Mouse (Mus musculus): ENCODE measurements around the gene Mta2.

Gene Mta2

DNA sequence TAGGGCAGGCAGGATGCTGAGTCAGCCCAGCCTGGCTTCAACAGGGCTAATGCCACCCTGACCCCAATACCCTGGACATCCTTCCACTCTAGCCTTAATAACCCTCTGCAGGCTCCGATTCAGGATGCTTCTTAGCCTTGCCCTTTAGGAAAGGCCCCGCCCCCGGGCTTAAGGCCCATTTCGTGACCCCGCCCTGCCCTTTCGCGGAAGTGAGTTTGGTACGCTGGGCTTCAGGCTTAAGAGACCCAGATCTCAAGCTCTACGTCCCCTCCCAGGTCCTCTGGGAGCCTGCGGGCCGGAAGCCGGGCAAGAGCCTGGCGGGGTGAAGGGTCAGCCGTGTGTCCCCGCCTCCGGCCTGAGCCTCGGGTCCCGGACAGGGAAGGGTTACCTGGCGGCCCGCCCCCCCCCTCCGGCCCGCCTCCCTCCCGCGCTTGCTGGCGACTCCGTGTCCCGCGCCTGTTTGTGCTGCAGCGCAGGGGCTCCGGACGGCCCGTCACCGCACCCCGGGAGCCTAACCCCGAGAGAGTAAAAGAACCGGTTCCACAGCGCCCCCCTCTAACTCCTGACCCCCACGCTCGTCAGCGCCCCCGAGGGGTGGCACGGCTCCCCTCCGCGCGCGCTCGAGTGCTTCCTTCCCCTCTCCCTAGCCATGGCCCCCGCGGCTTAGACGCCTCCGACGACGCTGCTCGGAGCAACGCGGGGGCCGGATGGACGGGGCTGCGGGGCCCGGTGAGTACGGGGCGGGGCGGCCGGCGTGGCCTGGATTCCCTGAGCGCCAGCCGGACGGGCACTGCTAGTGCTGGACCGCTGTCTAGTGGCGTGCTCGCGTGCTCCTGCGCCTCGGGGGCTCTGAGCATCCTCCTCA is 12.2 kb upstream of the Mta2 start, which contains the start of the genes Rom1 and Eml3:
Rom1 (minus strand) TSS at position 133 of the 865 bp plus-strand sequence.
Eml3 (plus strand) TSS at position 329 of the 865 bp plus-strand sequence.
- DNase-seq = peak; percentile 83 to 89

DNA sequence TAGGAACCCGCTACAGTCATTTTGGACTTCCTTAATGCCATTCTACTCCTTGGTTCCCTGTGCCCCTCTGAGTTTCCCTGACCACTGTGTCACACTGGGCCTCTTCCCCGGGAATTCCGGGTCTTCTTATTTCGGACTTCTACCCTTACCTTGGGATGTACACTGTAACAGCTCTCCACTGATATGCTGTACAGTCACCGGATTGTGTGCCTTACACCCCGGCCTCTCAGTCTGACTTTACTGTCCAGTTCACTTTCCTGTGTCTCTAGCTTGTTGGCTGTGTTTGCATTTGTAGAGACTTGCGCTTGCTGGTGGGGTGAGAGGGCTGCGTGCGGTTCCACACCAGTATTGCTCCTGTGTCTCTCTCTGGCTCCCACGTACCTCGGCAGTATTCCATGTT is 11.6 kb upstream of the Mta2 start:
- DNase-seq = no peak

DNA sequence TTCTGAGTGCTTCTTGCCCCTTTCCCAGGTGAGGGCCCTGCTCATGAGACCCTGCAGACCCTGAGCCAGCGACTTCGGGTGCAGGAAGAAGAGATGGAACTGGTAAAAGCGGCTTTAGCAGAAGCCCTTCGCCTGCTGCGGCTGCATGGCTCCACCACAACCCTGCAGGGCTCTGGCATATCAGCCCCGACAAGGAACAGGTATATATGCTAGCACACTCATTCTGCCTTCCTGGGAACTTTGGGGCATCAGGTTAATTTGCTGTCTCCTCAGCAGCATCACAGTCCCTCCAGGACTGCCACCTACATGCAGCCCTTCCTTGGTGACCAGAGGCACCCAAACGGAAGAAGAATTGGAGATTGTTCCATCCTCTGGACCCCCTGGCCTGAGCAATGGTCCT is 10.9 kb upstream of the Mta2 start:
- DNase-seq = no peak

DNA sequence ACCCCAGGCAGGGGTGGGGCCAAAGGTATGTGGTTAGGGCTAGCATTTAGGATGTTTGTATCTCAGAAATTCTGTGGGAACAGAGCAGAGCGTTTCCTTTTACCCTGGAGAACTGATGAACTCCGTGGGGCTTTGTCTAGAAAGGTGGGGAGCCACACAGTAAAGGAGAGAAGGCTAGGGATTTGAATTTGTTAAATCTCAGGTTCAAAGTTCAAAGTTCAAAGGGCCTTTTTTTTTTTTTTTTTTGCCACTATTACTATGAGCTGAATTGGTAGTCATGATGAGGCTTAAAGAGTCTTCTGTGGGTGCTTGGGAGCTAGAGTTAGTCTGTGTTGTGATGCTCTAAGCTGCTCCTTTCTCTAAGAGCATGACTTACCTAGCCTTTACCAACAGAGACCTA is 4.9 kb upstream of the Mta2 start:
- DNase-seq = no peak

DNA sequence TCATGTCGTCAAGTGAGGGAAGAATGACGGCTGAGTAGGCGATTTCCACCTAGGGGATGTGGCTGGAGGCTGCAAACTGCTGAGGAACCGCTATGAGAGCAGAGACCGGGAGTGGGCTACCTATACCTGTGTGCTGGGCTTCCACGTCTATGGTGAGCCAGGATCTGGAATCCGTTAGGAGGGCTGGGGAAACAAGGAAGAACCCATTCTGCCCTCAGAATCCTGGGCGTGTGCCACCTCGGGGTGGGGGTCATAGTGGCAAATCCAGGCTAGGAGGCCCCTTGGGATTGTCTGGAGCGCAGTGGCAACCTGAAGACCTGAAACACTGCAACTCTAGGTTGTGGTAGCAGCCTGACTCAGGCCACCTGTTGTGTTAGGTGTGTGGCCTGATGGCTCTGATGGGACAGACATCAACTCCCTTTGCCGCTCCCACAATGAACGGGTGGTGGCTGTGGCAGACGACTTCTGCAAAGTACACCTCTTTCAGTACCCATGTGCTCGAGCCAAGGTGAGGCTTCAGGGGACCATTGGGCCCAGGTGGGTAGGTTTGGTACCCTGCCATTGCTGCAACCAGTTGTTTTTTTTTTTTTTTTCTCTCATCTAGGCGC is 1.0 kb upstream of the Mta2 start:
- DNase-seq = no peak

DNA sequence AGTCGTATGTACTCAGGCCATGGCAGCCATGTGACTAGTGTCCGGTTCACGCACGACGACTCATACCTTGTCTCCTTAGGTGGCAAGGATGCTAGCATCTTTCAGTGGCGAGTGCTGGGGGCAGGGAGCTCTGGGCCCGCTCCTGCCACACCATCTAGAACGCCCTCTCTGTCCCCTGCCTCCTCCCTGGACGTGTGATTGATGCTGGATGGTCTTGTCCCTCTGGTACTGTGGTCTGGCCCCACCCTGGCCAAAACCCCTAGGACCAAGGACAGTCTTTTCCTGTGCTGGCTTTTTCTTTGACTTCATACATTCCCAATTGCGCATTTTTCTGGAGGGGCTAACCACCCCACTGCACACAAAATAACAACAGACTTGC is 550 bp upstream of the Mta2 start:
- DNase-seq = no peak

DNA sequence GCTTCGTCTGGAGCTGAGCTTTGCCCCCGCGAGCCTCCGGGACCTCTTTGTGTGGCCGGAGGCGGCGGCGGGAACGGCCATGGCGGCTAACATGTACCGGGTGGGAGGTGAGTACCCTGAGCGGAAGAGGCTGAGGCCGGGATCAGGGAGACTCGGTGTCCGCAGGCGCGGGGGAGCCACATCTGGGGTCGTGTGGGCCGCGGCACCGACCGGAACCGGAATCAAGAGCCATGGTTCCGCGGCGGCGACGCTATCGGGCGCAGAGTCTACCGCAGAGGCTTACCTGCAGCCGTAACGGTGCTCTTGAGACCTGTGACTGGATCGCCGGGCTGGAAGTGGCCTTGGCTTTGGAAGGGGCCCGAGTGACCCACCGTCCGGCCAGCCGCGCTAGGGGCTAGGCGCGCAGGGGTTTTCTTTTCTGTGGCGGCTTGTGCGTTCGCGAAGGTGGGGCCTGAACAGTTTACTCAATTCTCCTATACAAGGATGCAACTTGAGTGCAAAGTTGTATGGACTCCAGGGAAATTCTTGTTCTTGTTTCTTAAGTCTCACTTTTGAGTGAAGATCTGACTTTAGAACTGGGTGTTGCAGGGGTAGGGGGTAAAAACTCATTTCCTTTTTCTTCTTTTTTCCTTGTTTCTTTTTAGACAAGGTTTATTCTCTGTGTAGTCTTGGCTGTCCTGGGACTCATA is 745 bp downstream of the Mta2 start:
- DNase-seq = no peak

DNA sequence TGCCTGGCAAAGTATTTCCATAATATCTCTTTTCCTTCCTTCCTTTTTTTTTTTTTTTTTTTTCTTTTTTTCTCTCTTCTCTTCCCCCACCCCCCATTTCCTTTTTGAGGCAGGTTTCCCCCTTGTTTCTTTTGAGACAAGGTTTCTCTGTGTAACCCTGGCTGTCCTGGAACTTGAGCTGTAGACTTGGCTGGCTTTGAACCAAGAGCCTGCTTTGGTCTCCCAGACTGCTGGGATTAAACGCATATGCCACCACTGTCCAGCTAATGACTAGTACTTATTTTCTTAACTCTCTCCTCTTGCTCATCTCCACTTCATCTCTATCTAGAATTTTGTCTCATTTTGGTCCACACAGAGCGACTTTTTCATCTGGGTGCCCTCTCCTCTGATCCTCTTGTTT is 1.4 kb downstream of the Mta2 start:
- no peak for DNase-seq

DNA sequence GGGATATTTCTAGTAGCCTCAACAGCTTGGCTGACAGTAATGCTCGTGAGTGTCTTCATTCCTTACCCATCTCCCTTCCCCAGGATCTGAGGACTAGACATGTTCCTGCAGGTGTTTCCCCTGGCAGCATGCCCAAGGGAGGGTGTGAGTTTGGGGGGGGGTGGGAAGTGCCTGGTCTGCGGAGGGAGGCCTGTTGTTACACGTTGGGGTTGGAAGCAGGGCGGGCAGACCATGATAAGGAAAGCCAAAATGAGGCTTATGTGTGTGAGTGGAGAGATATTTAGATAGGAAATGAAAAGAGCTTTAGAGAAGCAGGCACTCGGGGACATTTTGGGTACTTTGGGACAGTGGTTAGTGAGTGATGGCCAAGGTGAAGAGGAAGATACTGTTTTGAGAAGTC is 2.4 kb downstream of the Mta2 start:
- no peak for DNase-seq

DNA sequence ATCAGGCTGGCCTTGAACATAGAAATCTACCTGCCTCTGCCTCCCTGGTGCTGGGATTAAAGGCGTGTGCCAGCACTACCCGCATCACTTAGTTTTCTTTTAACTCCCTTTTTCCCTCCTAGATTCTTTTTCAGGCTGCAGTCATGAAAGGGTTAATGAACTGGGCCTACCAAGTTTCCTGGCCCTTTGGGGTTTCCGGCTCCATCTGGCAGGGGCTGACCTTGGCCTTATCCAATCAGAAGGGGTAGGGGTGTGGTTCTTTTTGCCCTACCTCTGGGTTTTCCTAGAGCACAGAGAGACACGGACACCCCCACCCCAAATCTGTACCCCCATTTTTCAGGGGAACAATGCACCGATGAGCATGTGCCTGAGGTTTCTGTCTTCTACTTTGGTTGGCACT is 3.1 kb downstream of the Mta2 start:
- peak in 1 of 2 experiments; percentile 52 for DNase-seq

DNA sequence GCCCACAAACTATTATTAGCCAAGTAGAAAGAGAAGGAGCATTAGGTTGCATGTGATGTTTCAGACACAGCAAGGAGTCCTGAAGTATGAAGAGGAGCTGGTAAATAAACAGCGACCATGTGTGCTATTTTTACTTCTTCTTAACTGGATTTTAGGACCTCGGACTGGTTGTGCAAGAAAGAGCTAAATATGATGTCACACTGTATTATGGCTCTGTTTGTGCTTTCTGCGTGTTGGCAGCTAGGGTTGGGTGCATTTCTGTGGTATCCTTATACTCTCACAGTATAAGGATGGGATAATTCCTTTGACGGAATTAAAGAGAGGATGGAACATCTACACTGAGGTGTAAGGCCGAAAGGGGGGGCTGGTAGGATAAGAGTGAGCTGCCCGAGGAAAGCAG is 3.6 kb downstream of the Mta2 start:
- no peak for DNase-seq

DNA sequence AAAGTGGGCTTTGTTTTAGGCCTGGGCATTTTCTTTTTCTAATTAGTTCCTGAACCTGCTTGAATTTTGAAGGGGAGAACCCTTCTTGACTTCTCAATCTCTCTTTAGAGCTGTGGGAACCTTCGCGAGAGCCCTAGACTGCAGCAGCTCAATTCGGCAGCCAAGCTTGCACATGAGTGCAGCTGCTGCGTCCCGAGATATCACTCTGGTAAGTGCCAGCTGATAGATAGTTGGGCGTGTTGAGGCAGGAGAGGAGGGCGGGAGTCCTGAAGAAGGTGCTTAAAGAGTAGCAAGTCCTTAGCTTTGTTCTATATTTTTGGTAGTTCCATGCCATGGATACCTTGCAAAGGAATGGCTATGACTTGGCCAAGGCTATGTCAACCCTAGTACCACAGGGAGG is 5.3 kb downstream of the Mta2 start:
- no peak for DNase-seq

DNA sequence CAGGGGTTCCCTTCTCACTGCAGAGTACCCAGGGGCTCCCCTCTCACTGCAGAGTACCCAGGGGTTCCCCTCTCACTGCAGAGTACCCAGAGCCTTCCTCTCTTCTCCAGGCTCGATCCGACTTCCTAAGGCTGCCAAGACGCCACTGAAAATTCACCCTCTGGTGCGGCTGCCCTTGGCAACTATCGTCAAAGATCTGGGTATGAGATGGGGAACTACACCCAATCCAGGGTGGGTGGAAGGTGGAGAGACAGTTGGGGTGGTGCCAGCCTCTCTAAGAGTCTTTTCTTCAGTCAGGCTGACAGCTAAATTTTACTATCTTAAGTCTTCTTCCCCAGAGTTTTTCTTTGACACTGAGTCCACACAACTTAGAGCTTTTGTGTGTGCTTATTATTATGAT is 8.5 kb downstream of the Mta2 start:
- DNase-seq = no peak

DNA sequence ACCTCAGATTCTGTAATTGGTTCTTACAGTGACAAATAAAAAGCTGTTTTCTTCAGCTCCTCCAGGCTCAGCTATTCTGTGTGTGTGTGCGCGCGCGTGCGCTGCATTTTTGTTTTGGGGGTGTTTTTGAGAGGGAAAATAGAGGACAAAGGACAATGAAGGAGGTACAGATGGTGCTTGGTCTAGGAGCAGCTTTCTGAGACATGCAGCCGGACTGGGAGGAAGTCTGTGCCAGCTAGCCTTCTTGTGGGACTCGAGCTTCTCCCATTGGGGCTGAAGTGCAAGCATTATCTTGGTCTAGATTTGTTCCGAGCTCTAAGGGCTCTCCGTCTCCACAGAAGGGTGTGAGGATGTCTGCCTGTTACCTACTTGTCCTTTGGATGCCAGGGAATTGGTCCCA is 10.6 kb downstream of the Mta2 start:
- DNase-seq = no peak

DNA sequence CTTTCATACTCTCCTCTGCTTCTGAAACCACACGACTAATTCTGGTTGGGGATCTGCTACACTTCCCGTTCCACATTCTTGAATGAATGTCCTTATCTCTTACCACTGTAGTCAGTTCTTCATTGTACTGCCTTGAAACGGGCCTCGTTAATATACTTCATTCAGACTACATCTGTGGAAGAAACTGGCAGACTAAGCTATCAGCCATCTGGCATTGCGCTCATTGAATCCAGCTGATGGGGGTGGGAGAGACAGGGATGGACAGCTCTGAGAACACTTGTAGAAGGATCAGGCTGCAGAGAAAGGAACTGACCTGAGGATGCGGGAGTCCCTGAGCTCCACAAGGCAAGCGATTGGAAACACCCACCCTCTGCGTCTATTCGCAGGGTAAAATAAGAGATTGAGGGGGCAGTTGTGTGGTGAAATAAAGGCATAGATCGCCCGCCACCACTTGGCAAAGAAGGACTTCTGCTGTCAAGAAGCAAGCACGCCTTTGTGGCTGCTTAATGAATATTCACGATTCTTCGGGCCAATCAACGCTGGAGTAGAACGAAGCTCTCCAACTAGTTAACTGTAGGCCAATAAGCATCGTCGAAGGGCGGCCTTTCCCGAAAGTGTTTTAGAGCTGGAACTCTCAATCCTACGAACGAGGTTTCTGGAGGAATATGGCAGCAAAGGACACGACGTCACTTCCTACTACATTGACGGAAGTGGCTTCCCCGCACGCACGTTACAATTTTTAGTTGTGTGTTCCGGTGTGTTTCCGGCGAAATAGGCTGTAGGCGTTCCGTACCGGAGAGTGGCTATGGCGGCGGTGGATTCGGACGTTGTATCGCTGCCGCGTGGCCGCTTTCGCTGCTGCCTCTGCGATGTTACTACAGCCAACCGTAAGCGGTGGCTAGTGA is 11.7 kb downstream of the Mta2 start, which contains the start of gene Tut1:
Tut1 (plus strand) TSS at position 713 of the 905 bp plus-strand sequence.
- DNase-seq = peak; percentile 71 to 83

DNA sequence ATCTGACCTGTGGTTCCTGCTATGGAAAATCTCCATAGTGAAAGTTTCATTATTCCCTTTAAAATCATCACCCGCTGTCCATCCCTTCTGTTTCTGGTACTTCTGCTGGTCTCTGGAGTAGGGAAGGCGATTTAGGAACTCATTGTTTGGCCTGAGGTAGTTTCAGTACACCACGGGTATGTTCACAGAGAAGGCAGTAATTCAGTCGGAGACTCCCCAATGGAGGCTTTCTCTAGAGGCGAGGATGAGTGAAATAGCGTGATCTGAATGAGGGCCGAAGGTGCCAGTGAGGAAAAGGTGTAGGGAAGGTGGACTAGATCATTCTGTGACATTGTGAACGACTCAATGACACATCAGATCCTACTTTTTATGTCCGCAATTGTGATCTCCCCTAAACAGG is 12.5 kb downstream of the Mta2 start:
- DNase-seq = no peak

DNA sequence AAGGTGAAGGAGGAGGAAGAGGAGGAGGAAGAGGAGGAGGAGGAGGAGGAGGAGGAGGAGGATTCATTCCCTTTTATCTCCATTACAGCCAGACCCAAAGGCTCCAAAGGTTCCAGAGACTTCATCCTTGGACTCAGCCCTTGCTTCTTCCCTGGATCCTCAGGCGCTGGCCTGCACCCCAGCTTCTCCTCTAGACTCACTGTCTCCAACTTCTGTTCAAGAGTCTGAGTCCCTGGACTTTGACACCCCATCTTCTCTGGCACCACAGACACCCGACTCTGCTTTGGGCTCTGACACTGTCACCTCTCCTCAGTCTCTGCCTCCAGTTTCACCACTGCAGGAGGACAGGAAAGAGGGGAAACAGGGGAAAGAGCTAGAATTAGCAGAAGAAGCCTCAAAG is 20.6 kb downstream of the Mta2 start:
- no peak for DNase-seq

DNA sequence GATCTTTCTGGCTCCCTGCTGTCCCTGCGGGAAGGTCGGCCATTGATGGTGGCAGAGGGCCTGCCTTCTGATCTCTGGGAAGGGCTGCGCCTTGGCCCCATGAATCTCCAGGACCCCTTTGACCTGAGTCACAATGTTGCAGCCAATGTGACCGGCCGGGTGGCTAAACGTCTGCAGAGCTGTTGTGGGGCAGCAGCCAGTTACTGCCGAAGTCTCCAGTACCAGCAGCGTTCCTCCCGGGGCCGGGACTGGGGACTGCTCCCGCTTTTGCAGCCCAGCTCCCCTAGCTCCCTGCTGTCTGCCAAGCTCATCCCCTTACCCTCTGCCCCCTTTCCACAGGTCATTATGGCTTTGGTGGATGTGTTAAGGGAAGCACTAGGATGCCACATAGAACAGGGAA is 23.4 kb downstream of the Mta2 start:
- DNase-seq = no peak

DNA sequence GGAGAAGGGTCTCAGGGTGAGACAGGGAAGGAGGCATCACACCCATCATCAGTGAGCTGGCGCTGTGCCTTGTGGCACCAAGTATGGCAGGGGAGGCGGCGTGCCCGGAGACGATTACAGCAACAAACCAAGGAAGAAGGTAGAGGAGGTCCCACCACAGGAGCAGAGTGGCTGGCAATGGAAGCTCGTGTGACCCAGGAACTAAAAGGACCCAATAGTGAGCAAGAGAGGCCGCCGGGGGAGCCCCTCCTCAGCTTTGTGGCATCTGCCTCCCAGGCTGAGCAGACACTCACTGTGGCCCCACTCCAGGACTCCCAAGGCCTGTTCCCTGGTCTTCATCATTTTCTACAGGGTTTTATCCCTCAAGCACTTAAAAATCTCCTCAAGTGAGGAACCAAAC is 24.1 kb downstream of the Mta2 start:
- no peak for DNase-seq

DNA sequence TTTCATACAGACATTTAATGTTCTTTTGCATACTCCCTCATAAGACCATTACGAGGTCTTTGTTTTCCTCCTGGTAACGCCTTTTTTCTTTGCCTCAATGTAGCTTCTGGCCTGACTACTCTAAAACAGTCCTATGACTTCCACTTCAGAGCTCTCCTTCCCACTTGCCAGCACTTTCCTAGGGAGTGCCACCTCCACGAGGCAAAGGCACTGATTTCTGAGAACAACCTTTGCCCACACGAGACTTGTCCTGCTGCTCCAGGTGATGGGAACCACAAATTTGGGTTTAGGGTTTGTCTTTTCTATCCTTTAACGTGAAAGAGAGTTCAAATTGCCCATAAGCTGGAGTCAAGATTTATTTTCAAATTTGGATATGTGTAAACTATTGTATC is 24.5 kb downstream of the Mta2 start:
- DNase-seq = no peak

DNA sequence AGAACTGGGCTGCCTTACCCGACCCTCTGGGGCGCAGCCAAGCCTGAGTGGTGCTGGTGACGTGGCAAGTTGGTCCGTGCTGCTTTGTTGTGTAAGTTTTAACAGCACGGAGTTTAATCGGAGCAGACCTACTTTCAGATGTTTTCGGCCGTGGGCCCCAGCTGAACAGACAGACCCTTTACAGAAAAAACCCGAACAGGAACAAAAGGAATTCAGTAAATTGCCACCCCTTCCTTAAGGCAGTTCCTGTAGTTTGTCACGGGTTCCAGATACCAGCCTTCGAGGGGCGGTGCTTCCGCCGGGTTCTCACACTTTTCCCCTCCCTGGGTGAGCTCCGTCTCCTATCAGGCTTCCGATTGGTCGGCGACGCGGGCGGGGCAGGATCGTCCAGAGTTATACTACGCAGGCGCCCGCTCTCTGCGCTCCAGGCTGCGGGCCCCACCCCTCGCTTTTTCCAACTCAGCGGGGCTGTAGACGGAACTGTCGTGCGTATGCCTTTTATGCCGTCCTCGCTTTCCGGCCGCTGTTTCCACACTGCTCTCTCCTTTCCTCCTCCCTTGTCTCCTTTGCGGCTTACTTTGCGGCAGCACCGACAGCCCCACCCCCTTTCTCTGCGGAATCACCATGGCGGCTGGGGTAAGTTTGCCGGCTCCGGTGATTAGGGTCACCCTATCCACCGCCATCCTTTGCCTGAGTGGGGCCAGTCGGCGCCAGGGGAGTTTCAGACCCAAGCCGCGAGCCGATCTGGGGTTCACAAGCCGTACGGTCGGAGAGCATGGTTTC is 25.1 kb downstream of the Mta2 start, which contains the start of gene Eef1g:
Eef1g (plus strand) TSS at position 452 of the 783 bp plus-strand sequence.
- DNase-seq = peak; percentile 94 to 99

DNA sequence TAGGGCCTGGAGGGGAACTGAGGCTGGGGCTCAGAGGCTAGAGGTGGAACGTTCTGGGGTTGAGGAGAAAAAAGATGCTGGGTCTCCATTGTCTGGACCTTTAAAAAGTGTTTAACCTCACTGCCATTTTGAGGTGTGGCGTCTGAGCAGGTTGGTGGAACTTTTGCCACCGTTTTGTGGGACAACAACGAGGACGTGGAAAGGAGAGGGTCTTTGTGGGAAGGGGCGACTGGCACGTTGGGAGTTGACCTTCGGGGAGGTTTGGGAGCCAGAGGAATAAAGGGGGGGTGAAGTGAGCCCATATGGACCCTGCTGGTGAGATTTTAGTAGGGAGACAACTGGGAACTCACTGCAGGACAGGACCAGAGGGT is 25.7 kb downstream of the Mta2 start:
- no peak for DNase-seq
